Mouse (Mus musculus) adrenal gland, adult 8-10 months (tissue): ENCODE measurements around the gene Cdk5r1. TPM values are rescaled to one million over a fixed set of nuclear protein-coding genes. Genes with fewer than 3 reads are reported as not detected.

Experiments used
- total RNA-seq, 4 experiments: library from RNA; stranded (reverse); gene quantifications; 2 replicates each; pipeline ENCODE4 v1.2.4; 2022

The Cdk5r1 gene
- total RNA-seq, 4 experiments from 2014 or later: 2.4 to 3.9 (median 3.4) TPM

Other genes starting within 250 kb of the Cdk5r1 start
- 10 to 100 TPM in 1 of 4 experiments, 1 to 10 TPM in 3; 3.0 to 12.1 (median 7.0) TPM for gene Rhbdl3, start 176.1 kb upstream of the Cdk5r1 start, total RNA-seq
- 10 to 100 TPM; 23.4 to 34.3 (median 27.3) TPM for gene 5730455P16Rik, start 99.0 kb upstream of the Cdk5r1 start, total RNA-seq
- gene Zfp207, start 93.7 kb upstream of the Cdk5r1 start, total RNA-seq: 100 to 1,000 TPM; 115 to 175 (median 146) TPM
- 100 to 1,000 TPM; 121 to 161 (median 141) TPM for gene Psmd11, start 48.4 kb upstream of the Cdk5r1 start, total RNA-seq